Mouse (Mus musculus) neural tube, embryonic 13.5 days (tissue): ENCODE results near the gene Gm10322. TPM values are rescaled to one million over a fixed set of nuclear protein-coding genes. Genes with fewer than 3 reads are reported as not detected.

Experiments used
- polyA plus RNA-seq: library from polyadenylated mRNA; unstranded; fragments of >200 nt; fragmentation: Nextera tagmentation; extraction: Ambion mirVana; gene quantifications from 2 replicates; pipeline ENCODE4 v1.2.1, GENCODE M21; 2015

Gm10322 gene
- polyA plus RNA-seq, 1 experiment from 2014 or later = not detected

Other genes with a start within 250 kb of the Gm10322 start
- not detected in 2 replicates for gene Gm10273, start 220.4 kb upstream of the Gm10322 start, polyA plus RNA-seq
- not detected in 2 replicates for gene Pla2g12b, start 212.4 kb upstream of the Gm10322 start, polyA plus RNA-seq
- gene Oit3, start 174.3 kb upstream of the Gm10322 start, polyA plus RNA-seq = 0.20 and 0.21 TPM in 2 replicates
- gene Mcu, start 629 bp downstream of the Gm10322 start, polyA plus RNA-seq = 34.4 and 37.3 TPM in 2 replicates
- 84.1 and 87.9 TPM in 2 replicates for gene Micu1, start 86.4 kb downstream of the Gm10322 start, polyA plus RNA-seq